Mouse (Mus musculus) intestine, embryonic 15.5 days (tissue): ENCODE measurements at regions not wholly inside any gene's neighbourhood (a gene's known extent, or its start where the extent isn't known, plus 50 kb on each side); places are given as distances from the start of the nearest gene placed in this dataset.
A peak's percentile ranks its signal among the peaks of the same experiment; 100 is the strongest.

ENCODE experiments used
- ATAC-seq: fragments of 200-750 bp; cut with Nextera tagmentation; 2 replicates; pipeline ENCODE4 v1.8.0; 2017; ENCODE audit warnings: moderate TSS enrichment, moderate library complexity
- H3K27ac ChIP-seq: fragments of 300-500 bp; sonication (generic); 2 replicates; pipeline ENCODE4 v1.5.1; 2015; ENCODE audit warnings: mild to moderate bottlenecking, inconsistent platforms
- H3K27me3 ChIP-seq: fragments of 300-500 bp; sonication (generic); replicated peaks from 2 replicates; pipeline ENCODE4 v1.6.1; 2015; ENCODE audit warnings: inconsistent platforms
- H3K36me3 ChIP-seq: fragments of 300-500 bp; sonication (generic); 2 replicates; pipeline ENCODE4 v1.6.1; 2015; ENCODE audit warnings: inconsistent platforms
- H3K4me1 ChIP-seq: fragments of 300-500 bp; sonication (generic); replicated peaks from 2 replicates; pipeline ENCODE4 v1.6.1; 2015; ENCODE audit warnings: inconsistent platforms
- H3K4me2 ChIP-seq: fragments of 300-500 bp; sonication (generic); replicated peaks from 2 replicates; pipeline ENCODE4 v1.6.1; 2015; ENCODE audit warnings: mild to moderate bottlenecking, inconsistent platforms
- H3K4me3 ChIP-seq: fragments of 300-500 bp; sonication (generic); replicated peaks from 2 replicates; pipeline ENCODE4 v1.5.1; 2015; ENCODE audit warnings: inconsistent platforms
- H3K9ac ChIP-seq: fragments of 300-500 bp; sonication (generic); 2 replicates; pipeline ENCODE4 v1.6.1; 2015; ENCODE audit warnings: inconsistent platforms
- H3K9me3 ChIP-seq: fragments of 300-500 bp; sonication (generic); 2 replicates; pipeline ENCODE4 v1.6.1; 2016; ENCODE audit warnings: inconsistent platforms
- WGBS: fragments of 180-500 bp; shearing (Covaris S2); methylation state at CpG from one replicate; pipeline ENCODE4 v1.1.7; 2015; 5-methylcytosine and 5-hydroxymethylcytosine counted together

DNA sequence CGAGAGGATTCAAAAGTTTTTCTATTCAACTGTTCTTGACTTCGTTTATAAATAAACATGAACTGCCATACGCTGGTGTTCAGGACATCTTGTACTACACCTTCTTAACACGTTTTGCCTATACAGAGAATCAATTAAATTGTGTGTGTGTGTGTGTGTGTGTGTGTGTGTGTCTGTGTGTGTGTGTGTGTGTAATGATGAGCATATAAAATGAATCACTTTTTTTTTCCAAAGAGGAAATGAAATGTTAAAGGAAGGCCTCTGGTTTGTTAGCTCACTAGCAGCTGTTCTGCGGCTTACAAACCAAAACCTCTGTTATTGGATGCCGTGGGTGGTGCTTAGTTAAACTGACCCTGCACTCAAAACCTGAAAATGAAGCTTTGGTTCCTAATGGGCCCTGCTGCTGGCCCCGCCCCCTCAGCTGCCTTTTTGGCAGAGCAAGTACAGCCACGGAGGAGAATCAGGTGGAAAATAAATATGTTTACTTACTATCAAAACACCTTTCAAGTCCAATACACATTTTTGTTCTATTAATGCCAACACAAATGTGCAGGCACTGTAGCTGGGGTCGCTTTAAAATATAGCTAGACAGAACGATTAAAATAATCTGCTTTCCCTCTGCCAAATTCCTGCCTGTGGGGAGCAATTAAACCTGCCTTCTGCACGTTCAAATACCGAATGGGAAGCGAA lies 65.5 kb upstream of the Tmco5 start:
- H3K27ac ChIP-seq, result no peak overlapping the region
- no peaks in the 10 kb centered on the region for H3K27me3 ChIP-seq
- H3K4me3 ChIP-seq, result no peak overlapping the region
- H3K36me3 ChIP-seq, result no peaks in the 10 kb centered on the region
- ATAC-seq, result 0 out of 2 replicates have a peak, but pooled peaks have one; percentile 34
- H3K9me3 ChIP-seq, result no peaks in the 10 kb centered on the region
- WGBS, result 24% methylated on average over 13 of the region's 13 CpGs
- no peak overlapping the region for H3K9ac ChIP-seq
- peaks cover 3% of the 10 kb centered on the region; the same call in 1 of the 2 replicates for H3K4me1 ChIP-seq
- H3K4me2 ChIP-seq, result peak overlapping the region; percentile 5; the same call in 1 of the 2 replicates

DNA sequence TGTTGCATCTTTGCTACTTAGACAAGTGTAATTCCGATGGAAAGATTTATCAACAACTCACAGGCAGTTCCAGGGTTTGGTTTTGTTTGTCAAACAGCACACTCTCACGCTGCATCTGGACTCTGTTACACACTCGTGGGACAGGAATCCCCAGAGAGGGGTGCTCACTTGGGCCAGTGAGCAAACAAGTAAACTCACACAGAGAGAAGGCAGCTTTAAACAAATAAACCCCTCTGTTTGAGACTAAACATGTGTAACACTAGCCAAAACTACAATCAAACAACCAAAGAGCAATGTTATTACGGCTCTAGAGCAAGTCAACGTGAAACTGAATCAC lies 65.0 kb upstream of the Tmco5 start:
- Histone ChIP-seq H3K4me2 (peak overlapping the region; percentile 5; the same call in 1 of the 2 replicates), H3K36me3 (no peaks in the 10 kb centered on the region), H3K27me3 (no peaks in the 10 kb centered on the region), H3K27ac (no peak overlapping the region), H3K4me3 (no peak overlapping the region), H3K9me3 (no peaks in the 10 kb centered on the region), H3K9ac (no peak overlapping the region), H3K4me1 (peaks cover 3% of the 10 kb centered on the region; the same call in 1 of the 2 replicates)
- WGBS, result 24% methylated on average over 5 of the region's 5 CpGs
- peak; percentile 43; the same call in 1 of the 2 replicates for ATAC-seq

DNA sequence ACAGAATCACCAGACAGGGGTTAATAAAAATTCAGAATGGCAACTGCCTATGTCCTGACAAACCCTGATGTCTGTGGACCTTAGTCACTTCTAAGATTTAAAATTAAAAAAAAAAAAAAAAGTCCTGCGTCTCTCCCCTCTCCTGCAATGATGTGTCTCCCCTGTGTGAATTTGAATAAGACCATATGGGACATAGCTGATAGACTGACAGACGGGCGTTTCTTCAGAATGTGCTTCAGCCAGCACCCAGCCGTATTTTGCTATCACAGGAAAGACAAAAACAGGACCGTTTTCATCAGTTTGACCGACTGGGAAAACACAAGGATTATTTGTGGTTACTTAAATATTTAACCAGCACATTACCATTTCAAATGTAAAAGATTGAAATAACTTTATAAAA lies 61.4 kb upstream of the Tmco5 start:
- H3K4me1 ChIP-seq, result peaks cover 3% of the 10 kb centered on the region; the same call in 1 of the 2 replicates
- H3K27me3 ChIP-seq, result no peaks in the 10 kb centered on the region
- no peaks in the 10 kb centered on the region for H3K36me3 ChIP-seq
- H3K9me3 ChIP-seq, result no peaks in the 10 kb centered on the region
- no peak overlapping the region for H3K4me3 ChIP-seq
- no peak overlapping the region for H3K9ac ChIP-seq
- ATAC-seq, result no peak
- no peak overlapping the region for H3K27ac ChIP-seq
- no peak overlapping the region for H3K4me2 ChIP-seq
- 62% methylated on average over 6 of the region's 6 CpGs for WGBS

DNA sequence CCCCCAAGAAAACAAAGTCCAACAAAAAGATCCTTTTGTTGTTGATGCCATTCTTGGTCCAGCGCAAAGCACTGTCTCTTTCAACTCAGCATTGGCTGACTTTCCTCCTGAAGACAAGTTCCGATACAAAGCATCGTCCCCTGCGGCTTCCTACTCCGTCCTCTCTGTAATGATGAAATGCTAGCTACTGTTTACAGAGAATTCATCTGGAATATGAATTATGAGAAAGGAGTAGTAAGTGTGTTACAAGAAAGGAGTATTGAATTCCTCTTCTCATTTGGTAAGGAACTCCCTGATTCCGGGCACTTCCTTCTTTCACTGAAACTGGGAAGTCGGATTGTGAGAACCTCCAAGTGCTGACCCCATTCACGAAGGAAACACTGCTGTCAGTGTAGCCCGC lies 60.9 kb upstream of the Tmco5 start:
- H3K4me1 ChIP-seq, result peaks cover 3% of the 10 kb centered on the region; the same call in 1 of the 2 replicates
- no peak overlapping the region for H3K9ac ChIP-seq
- ATAC-seq, result no peak
- no peak overlapping the region for H3K4me3 ChIP-seq
- H3K27ac ChIP-seq, result no peak overlapping the region
- H3K4me2 ChIP-seq, result 0 out of 2 replicates have a peak overlapping the region, but pooled peaks have one; percentile 17
- no peaks in the 10 kb centered on the region for H3K27me3 ChIP-seq
- 43% methylated on average over 9 of the region's 9 CpGs for WGBS
- H3K9me3 ChIP-seq, result no peaks in the 10 kb centered on the region
- H3K36me3 ChIP-seq, result no peaks in the 10 kb centered on the region

DNA sequence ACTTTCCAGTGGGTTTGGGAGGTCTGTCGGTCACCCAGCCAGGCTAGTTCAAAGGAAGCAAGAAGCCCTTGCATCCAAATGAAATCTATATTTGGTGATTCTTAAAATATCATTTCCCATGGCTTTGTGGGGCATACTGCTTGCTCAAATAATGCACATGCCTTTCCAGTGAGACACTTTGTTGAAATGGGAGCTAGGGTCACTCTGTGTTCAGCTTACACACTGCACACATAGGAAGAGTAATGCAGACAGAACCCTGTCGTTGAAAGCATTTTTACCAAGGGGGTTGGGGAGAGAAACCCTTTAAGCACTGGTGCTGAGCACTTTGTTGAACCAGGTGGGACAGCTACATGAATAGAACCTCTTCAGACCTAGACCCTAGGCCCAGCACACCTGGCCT lies 59.9 kb upstream of the Tmco5 start:
- Histone ChIP-seq H3K4me1 (peaks cover 2% of the 10 kb centered on the region; the same call in 1 of the 2 replicates), H3K4me3 (no peak overlapping the region), H3K27ac (no peak overlapping the region), H3K27me3 (no peaks in the 10 kb centered on the region), H3K4me2 (no peak overlapping the region), H3K9me3 (no peaks in the 10 kb centered on the region), H3K9ac (no peak overlapping the region), H3K36me3 (no peaks in the 10 kb centered on the region)
- 27% methylated on average over 2 of the region's 2 CpGs for WGBS
- ATAC-seq, result no peak

DNA sequence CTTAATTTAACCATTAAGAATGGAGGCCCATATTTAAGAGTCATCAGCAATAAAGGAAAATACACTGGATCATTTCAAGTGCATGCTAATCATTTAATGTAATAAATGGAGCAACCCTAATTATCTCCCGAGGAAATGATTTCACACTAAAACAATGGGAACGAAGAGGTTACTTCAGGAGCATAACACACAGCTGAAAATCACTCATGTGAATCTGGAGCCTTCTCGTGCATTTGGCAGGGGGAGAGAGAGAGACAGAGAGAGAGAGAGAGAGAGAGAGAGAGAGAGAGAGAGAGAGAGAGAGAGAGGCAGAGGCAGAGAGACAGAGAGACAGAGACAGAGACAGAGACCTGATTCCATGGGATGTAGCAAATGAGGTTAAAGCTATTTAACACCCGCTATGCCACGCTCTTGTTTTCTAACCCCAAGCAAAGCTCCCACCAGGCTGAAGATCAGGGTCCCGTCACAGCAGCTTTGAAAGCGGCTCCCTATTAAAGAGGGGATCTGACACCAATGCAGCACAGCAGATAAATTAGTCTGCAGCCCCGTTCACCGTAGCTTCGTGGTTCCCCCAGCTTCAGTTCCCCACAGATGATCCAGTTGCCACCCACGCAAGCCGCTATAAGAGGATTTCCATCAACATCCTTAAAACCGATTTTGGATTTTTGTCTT lies 59.3 kb upstream of the Tmco5 start:
- no peak overlapping the region for H3K9ac ChIP-seq
- H3K27ac ChIP-seq, result no peak overlapping the region
- H3K36me3 ChIP-seq, result no peaks in the 10 kb centered on the region
- no peak for ATAC-seq
- no peaks in the 10 kb centered on the region for H3K4me1 ChIP-seq
- H3K9me3 ChIP-seq, result no peaks in the 10 kb centered on the region
- 60% methylated on average over 13 of the region's 13 CpGs for WGBS
- H3K27me3 ChIP-seq, result no peaks in the 10 kb centered on the region
- H3K4me3 ChIP-seq, result no peak overlapping the region
- no peak overlapping the region for H3K4me2 ChIP-seq

DNA sequence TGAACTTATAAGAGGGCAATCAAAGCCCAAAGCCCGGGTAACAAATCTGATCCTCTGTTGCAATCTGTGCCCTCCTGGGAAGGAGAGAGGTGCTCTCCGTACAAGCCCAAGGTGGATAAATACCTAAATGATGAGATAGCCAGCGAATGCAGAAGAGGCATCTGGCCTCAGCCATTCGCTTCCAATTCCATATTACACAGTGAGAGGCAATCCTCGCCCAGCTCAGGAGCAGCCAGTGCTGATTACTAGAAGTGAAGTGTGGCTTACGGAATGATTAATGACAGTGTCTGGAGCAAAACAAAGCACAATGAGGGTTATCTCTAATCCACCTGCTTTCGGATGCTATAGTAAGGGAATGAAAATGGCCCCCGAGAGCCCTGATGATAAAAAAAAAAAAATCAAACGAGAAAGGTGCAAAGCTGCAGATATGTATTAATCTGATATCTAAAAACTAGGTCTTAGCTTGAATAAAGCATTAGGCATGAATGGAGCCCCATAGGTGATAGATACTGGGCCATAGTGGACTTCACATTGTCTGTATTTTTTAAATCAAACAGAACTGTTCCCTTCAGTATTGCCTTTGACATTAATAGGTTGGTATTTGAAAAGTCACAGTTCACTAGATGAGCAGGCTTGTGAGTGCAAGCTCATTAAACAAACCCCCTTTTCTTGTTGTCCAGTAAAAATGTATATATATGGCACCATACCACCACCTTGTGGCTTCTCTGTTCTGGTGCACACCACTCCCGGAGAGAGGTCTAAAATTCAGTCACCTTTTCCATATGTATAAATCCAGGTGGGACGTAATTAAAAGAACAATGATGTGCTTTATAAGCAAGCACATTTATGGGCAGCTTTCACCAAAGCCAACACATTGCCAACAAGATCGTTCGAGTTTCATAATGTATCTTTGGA lies 57.4 kb upstream of the Tmco5 start:
- Histone ChIP-seq H3K36me3 (no peaks in the 10 kb centered on the region), H3K9me3 (no peaks in the 10 kb centered on the region), H3K4me1 (no peaks in the 10 kb centered on the region), H3K27me3 (no peaks in the 10 kb centered on the region), H3K27ac (no peak overlapping the region), H3K9ac (no peak overlapping the region), H3K4me3 (no peak overlapping the region), H3K4me2 (no peak overlapping the region)
- 45% methylated on average over 13 of the region's 13 CpGs for WGBS
- ATAC-seq, result no peak
